Mouse (Mus musculus) cerebellum, postnatal 4 days (tissue): ENCODE measurements around the gene Rin3.
"Not testable (repeated sequence)": the region's sequence is repeated elsewhere in the genome, so short reads cannot be mapped to it uniquely, and the experiment has no call there.

ENCODE experiments used
- DNase-seq, 2 experiments: peaks; one replicate each; pipeline ENCODE4 v3.0.0; 2022; ENCODE audit warnings: low spot score in 2 of 2, mixed read lengths in 1 of 2

The Rin3 gene

DNA sequence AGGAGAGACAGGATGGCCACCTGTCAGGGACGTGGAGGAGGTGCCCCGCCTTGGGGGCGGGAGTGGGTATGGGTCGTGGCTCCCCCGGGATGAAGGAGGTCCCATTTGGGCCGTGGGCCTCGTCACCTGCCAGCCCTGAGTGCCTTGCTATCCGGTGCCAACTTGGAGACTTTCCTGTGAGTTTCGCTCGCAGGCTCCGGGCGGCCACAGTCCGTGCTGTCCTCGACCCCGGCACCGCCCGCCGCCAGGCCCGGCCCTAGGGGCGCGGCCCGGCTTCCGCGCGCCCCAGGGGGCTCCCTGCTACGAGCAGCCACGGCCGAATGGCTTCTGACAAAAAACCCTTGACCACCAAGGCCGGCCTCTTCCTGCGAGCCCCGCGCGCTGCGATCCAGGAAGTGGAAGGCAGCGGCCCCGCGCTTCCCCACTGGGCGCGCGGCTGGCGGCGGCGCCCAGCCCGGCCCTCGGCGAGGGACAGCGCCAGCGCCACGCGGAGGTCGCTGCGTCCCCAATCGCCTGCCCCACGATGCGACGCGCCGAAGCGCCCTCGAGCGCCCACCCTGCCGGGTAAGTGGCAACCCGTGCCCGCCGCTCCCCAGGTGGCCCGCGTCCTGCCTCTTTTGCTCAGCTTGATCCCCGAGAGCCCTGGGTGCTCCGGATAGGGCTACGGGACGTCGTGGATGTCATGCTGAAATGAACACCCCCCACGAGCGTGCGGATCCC, at the start of gene Rin3:
Rin3 (plus strand) TSS at position 286 of the 720 bp plus-strand sequence.
- DNase-seq = no peak

DNA sequence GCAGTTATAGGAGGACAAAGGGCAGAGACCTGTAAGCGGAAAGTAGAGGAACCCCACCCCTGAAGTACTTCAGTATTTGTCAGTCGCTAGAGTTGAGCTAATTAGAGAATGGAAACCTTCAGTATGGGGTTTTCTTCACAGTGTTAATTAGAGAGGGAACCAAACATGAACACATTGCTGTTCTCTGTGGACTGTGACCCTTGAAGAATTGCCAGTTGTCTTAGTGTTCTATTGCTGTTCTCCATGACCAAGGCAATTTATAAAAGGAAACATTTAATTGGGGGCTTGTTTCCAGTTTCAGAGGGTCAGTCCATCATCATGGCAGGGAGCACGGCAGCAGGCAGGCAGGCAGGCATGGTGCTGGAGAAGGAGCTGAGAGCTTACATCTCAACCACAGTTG, 47.3 kb upstream of the Rin3 start:
- DNase-seq = no peak

DNA sequence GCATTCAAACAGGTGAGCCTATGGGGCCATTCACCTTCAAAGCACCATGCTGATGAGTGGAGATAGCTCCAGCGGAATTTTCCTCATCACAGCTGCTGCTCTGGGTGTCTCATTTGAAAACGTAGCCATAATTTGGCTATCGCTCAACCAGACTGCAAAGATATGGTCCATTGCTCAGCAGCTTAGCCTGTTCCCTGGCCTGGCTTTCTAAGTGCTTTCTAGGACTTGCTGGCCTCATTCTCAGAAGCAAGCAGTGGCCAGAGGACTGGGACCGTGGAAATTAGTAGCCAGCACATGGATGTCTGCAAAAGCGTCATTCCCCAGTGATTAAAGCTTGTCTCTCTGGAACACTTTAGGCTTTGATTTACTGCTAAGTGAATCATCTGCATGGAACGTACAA, 46.5 kb upstream of the Rin3 start:
- no peak for DNase-seq

DNA sequence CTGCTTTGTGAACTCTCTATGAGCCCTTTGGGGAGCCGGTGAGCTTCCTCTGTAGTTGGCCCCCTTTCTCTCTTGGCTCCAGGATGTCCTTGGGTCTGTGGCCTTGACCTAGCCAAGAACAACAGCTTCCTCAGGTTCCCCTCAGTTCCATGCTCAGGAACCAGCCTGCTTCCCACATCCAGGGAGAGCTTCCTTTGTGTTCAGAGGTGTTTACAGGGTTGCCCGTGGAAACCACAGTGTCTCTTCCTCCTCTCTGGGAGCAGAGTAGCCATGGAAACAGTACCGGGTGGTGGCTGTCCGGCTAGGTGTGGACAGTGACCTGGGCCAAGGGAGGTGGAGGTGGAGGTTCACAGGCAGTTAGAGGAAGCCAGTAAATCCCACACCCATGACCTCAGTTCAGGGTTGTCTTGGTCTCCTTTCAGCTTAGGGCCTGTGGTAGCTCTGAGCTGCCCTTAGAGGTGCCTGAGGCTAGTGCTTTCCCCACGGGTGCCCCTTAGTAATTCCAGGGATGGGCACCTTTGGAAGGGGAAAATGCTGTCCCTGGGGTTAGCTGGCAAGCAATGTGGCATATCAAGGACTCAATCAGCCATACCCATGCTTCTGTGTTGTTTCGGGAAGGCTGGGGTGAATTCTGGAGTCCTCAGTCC, 40.6 kb upstream of the Rin3 start:
- no peak for DNase-seq

DNA sequence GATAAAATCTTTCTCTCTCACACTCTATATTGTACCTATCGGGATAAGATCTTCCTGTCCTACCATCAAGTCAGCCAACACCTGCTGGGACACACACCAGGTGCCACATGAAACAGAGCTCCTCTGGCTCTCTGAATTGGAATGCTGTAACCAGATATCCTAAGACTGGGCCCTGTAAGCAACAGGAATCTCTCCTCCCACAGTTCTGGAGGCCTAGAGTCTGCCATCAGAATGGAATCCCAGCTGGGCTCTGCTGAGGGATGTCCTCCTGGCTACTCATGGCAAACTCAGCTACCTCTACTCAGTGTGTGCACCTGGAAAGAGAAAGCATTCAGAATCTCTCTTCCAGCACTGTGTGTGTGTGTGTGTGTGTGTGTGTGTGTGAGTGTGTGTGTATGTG, 38.9 kb upstream of the Rin3 start:
- no peak for DNase-seq

DNA sequence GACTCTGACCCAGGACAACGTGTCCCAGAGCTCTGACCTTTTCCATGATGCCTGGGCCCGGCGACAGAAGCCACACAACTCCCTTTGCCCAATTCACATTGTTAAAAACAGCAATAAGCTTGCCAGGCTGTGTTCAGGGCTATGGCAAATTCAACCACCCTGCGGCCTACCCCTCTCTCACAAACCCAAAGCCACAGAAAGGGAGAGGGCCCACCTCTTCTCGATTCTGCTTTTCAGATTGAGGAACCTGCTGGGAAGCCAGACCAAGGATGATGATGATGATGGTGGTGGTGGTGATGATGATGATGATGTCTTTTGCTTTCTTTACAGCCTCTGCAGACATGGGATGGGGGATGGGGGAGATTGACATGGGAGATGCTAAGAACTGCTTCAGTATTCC, 36.6 kb upstream of the Rin3 start:
- no peak for DNase-seq

DNA sequence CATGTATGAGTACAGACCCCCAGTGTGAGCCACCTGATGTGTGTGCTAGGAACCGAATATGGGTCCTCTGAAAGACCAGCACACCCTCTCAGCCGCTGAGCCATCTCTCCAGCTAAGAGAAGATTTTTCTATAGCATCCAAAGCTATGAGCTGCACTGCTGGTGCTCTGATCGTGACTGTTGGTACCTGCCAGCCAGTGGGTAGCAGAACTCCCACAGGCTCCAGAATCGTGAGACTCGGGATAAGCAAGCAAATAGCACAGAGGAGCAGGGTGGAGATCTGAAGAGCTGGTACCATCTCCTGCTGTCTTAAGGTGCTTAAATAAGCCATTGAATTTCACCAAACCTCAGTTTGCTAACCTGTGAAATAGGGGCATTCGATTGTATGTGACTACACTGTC, 34.7 kb upstream of the Rin3 start:
- DNase-seq = no peak

DNA sequence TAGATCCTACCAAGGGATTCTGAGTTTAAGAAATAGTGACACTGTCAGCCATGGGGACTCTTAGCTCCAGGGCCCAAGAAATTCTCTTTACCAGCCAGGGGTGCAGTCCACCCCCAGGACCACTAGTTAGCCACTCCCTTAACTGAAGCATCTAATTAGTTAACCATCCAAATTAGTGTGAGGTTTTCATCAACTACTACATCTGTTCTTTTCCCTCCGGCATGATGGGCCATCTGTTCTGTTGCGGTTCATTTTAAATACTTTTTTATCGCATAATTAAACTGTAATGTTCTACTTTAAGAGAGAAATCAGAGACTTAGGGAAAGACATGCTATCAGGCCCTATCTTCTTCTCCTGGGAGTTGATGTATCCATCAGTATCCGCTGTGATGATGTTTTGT, 32.5 kb upstream of the Rin3 start:
- DNase-seq = no peak

DNA sequence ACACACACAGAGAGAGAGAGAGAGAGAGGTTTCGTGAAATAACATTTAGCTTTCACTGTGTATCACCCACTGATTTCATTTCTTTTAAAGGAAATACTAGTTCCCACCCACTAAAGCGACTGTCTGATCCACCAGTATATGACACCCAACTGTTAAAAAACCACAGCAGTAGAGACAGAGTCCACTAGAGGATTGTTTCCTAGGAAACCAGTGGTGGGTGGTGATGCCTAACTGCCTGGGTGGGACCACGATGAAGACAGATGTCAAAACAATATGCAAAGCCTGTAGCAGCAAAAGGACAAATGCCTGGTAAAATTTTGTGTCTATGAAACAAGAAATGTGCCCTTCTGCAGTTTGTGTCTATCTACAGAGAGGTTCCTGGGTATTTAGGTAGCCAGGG, 31.8 kb upstream of the Rin3 start:
- DNase-seq = no peak

DNA sequence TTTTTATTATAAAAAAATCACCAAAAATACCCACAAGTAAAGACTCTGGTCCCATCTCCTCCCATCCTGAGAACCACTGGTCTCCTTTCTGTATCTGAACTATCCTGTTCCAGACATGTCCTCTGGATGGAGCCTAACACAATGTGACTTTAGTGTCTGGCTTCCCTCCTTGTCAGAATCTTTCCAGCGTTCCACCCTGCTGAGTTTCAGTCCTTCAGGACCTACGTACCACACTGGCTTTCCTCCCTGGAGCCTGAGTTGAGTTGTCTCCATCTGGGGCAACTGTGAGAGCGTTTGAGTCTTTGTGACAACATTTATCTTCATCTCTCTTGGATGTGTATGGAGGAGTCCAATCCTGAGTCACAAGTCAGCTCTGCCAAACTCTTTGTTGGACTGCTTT, 30.9 kb upstream of the Rin3 start:
- no peak for DNase-seq

DNA sequence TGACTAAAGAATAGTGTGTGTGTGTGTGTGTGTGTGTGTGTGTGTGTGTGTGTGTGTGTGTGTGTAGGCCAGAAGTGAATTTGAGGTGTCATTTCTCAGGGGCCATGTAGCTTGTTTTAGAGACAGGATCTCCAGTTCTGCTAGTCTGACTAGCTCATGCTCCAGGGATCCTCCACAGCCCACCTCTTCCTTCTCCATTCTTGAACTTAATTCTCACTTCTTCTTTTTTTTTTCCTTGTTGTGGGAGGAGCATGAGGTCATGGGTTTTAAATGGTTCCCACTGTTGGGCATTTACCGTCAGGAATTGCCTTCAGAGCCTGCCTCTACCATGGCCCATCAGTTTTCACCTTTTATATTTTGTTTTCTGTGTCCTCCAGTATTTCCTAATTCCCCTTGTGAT, 30.3 kb upstream of the Rin3 start:
- DNase-seq = no peak

DNA sequence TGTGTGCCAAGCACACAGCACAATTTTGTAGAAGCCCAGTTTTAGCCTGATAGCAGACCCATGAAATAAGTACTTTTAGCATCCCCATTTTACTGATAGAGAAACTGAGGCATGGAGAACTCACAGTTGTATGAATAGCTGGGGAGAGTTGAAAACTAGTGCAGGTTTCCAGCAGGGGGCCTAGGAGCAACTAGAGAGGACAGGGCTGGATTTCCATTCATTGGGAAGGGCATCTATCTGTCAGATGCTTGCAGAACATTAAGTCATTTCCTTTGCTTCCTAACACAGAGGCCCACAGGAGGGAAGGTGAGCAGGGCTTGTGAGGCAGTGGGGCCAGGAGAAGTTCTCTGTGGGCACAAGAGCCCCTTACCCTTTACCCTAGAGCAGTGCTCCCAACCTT, 27.8 kb upstream of the Rin3 start:
- DNase-seq = no peak

DNA sequence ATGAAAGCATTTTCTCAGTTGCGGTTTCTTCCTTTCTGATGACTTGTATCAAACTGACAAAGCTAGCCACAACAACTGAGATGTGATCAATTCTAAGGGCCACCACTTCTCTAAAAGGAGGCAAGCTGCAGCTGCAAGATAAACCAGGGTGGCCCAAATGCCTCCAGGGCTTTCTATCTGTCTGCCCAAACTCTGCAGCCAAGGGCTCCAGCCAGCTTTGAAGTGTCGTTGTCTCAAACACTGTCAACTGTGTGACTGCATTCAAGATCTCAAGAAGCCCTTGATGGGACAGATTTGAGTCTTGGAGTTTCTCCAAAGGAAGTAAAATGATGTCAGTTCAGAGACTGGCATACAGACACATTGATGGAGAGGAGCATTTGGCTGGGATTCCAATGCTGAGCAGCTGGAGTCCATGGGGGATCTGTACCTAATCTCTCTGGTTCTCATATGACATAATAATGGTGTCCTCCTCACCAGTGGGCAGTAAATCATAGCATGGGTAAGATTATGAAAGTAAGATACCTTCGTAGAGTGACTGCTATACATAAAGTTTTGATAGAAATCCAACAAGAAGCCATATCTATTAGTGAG, 24.2 kb upstream of the Rin3 start:
- DNase-seq = no peak

DNA sequence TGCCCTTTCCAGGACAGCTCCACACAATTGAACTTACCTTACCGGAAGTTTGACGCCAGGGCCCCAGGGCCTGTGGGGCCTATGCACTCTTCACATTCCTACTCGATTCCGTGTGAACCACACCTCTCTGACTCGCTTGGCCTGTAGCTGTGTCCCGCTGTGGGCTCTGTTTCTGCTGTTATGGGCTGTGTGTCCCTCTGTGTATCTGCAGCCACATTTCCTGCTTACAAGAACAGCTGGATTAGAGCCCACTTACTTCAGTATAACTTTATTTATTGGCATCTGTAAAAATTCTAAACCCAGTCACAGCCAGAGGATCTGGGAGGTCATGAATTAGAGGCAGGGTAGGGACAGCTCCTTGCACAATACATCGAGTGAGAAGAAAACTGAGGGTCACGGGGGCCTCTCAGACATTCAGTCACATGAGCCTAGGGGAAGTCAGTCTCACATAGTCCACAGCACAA, 20.9 kb upstream of the Rin3 start:
- DNase-seq = no peak

DNA sequence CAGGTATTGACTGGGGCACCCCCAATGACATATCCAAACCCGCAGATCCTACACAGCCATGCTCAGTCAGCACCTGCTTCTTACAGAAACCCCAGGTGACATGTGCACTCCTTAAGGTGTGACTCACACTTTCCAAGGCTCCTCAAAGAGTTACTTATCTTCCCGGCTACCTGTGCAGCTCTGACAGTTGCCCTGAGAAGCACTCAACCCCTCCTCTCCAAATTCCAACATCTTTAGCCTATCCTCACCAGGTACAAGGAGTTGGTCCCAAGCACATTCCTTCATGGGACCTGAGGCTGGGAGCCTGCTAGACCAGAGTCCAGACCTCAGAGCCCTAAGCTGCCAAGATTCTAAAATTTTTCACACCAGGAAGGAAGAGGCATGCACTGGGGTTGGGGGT, 20.0 kb upstream of the Rin3 start:
- no peak for DNase-seq

DNA sequence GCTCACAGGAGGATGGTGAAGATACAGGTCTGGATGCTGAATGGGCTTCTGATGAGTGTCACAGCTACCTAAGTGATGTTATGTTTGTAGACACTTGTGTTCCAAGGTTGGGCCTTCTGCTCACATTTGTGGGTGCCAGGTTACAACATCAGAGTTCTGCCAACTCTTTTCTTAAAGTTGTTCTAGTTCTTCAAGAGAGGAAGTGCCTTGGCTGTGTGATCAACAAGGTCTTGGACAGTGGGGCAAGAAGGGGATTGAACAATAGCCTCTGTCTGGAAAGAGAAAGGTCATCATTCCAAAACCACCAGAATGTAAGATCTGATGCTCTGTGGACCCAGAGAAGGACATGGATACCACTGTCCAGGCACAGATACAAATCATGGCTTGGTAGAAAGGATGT, 19.6 kb upstream of the Rin3 start:
- no peak for DNase-seq

DNA sequence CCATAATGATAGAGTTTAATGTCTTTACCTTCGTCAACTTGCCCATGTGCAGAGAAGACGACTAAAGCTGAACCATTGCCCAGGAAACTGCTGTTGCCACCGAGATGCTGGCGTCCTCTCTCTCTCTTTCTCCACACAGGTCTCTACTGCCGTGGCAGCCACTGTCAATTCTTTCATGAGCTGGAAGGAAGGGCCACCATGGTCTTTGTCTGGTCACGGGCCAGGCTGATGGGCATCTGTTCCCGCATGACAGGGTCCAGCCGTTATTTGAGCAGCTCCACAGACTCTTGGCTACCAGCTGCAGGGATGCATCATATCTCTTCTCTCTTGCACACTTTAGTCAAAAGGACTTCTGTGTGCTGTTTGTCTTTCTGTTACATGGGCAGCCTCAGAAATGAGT, 16.4 kb upstream of the Rin3 start:
- DNase-seq = no peak

DNA sequence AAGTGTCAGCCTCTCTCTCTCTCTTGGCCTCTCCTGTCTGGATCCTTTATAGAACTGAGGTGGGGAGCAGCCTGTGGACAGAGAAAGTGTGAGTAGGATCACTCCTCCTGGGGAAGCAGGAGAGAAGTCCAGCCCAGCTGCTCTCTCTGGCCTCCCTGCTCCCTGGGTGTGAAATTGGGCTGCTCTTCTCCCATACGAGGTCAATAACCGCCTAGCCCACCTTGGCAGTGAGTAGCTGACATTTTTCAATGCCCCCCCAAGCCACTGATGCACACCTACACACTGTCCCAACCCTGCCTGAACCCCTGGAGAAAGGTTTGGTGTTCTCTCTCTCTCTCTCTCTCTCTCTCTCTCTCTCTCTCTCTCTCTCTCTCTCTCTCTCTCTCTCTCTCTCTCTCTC, 13.7 kb upstream of the Rin3 start:
- DNase-seq = no peak

DNA sequence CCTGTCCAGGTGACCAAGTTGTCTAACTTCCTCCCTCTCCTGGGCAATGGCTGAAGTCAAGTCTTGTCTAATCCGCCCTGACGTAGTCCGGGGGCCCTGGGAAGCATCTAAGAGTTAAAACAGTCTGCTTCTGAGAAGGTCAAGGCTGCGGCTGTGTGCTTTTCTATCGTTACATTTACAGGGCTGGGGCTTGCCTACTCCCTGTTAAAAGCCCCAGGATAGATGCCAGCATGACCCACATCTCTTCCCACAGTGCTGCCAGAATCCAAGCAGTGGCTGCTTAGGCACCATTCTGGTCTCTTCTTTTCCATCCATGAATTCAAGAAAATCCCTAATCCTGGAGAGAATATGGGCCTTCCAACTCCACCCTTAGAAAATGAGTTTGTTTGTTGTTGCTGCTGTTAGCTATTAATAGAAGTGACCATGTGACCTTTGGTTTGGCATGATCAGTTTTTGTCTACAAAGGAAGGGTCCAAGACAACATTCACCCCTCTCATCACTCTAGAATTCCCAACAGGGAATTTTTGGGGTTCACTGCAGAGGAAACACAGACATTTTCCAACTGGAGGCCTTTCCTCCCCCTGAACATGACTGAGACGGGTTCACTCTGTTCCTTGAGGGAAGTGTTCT, 12.0 kb upstream of the Rin3 start:
- DNase-seq = no peak

DNA sequence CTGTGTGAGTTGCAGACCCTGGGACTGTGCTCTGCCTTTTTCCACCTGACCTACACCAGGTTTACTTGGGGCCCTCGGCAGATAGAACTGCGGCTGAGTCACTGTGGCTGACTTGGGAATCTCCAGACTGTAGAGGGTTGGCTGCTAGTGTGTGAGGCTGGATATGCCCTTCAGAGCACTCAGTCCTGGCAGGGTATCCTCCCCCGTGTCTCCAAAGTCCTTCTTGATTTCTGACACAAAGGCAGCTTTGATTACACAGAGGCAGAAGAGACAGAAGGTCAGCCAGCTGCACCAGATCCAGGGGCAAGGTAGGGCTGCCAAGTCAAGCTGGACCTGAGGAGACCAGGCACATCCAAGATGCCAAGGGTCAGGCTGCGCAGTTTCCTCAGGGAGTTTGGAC, 11.4 kb upstream of the Rin3 start:
- DNase-seq = no peak

DNA sequence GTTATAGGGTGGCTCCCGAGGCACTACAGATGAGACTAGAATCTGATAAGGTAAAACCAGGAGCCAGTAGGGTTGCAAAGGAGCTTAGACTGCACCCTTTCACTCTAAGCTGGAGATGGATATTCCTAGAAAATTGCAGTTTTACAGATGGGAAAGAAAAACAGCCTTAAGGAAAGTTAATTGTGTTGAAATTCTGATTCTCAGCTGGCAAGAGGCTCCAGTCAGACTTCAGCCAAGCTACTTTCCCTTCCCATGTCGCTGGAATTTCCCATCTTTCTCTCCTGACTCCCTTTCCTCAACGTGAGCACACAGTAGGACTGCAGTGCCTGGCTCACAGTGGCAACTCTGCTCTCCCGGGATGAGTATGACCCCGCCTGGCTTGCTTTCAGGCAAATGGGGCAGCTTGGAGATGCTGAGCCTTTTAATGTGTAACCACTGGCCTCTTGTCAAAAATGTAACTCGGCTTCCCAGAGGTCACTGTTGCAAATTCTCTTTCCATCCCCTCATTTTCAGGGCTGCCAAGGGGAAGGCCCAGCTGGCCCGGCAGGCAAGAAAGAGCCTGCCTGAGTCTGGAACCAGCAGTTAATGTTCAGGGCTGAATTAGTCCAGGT, 6.9 kb upstream of the Rin3 start:
- no peak for DNase-seq

DNA sequence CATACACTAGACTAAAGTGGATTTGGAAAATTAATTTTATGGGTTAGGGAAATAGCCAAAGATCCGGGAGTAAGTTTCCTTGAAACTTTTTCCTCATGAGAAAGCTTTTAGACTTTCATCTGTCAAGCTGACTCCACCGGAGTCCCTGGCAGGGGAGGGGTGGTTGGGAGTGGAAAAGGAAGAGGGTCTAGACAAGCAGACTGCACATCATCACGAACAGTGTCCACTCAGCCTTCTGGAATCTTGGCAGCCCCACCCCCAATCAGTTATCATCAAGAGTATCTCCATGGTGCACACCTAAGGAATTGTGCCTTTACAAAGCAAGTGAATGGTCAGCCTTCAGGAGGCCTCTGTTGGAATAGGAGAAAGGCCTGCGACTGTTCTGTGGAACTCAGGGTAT, 2.6 kb upstream of the Rin3 start:
- not testable (repeated sequence) for DNase-seq
